Mouse (Mus musculus): Measurements from ENCODE around the gene Vmn1r155. TPM values are rescaled to one million over a fixed set of nuclear protein-coding genes. Genes with fewer than 3 reads are reported as not detected.
"Not testable (repeated sequence)": the region's sequence is repeated elsewhere in the genome, so short reads cannot be mapped to it uniquely, and the experiment has no call there.

The Vmn1r155 gene
- not detected in 2 replicates for total RNA-seq (2017)

- ATAC-seq (ENCODE audit: extremely low read depth, insufficient number of reproducible peaks, low FRiP score, poor library complexity, severe bottlenecking): not testable (repeated sequence)
Measured at GRCm38 (mm10) chr7:22657718-22658117, at the start of gene Vmn1r155. Gene Vmn1r155 (plus strand): TSS chr7:22658018.

DNA sequence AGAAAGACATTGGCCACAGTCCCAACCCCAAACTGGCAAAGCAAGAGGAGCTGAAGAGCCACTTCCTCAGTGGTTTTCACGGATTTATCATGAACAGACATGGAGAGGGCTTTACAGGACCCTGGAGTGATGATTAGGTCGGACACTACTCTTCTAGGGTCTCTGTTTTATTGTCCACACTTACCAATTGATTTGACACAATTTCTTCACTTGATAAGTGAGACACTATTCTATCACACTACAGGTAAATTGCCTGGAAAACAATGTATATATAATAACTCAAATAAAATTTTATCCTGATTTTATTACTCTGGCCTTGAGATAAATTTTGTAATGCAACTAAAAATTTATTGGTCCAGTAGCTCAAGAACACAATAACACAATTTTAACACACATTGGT, 34.4 kb downstream of the Vmn1r155 start, which contains the start of gene Gm8693:
TSS of gene Gm8693 (minus strand) at position 101 of the 400 bp plus-strand sequence.
- not testable (repeated sequence) for ATAC-seq (ENCODE audit: extremely low read depth, insufficient number of reproducible peaks, low FRiP score, poor library complexity, severe bottlenecking)

Other genes with a start within 250 kb of the Vmn1r155 start
- not detected in 2 replicates for gene Vmn1r148, start 244.4 kb upstream of the Vmn1r155 start, total RNA-seq (2017)
- not detected in 2 replicates for gene Vmn1r149, start 219.8 kb upstream of the Vmn1r155 start, total RNA-seq (2017)
- gene Gm10665, start 193.9 kb upstream of the Vmn1r155 start, total RNA-seq (2017): not detected in 2 replicates
- gene Vmn1r151, start 158.3 kb upstream of the Vmn1r155 start, total RNA-seq (2017): not detected in 2 replicates
- gene Vmn1r152, start 135.1 kb upstream of the Vmn1r155 start, total RNA-seq (2017): not detected in 2 replicates
- gene Gm8677, start 123.1 kb upstream of the Vmn1r155 start, total RNA-seq (2017): not detected in 2 replicates
- gene Gm4201, start 92.7 kb upstream of the Vmn1r155 start, total RNA-seq (2017): not detected in 2 replicates
- not detected in 2 replicates for gene Gm4565, start 69.9 kb upstream of the Vmn1r155 start, total RNA-seq (2017)
- not detected in 2 replicates for gene Gm8693, start 34.3 kb downstream of the Vmn1r155 start, total RNA-seq (2017)
- not detected in 2 replicates for gene Gm4567, start 61.7 kb downstream of the Vmn1r155 start, total RNA-seq (2017)
- gene Vmn1r157, start 103.7 kb downstream of the Vmn1r155 start, total RNA-seq (2017): not detected in 2 replicates
- gene Vmn1r158, start 132.8 kb downstream of the Vmn1r155 start, total RNA-seq (2017): not detected in 2 replicates
- gene Vmn1r159, start 185.6 kb downstream of the Vmn1r155 start, total RNA-seq (2017): not detected in 2 replicates
- not detected in 2 replicates for gene Vmn1r160, start 213.2 kb downstream of the Vmn1r155 start, total RNA-seq (2017)

Data from neutrophil, adult 5-6 weeks (primary cell).